Mouse (Mus musculus) neural tube, embryonic 15.5 days (tissue): ENCODE data around the gene Tinagl1. TPM values are rescaled to one million over a fixed set of nuclear protein-coding genes. Genes with fewer than 3 reads are reported as not detected.

Experiments used
- ATAC-seq: fragments of 200-750 bp; cut with Nextera tagmentation; 2 replicates; pipeline ENCODE4 v1.8.0; 2017; ENCODE audit warnings: mild to moderate bottlenecking, moderate TSS enrichment, moderate library complexity; ENCODE audit not compliant: low FRiP score
- H3K27ac ChIP-seq: fragments of 300-500 bp; sonication (generic); replicated peaks from 2 replicates; pipeline ENCODE4 v1.5.1; 2015; ENCODE audit warnings: mild to moderate bottlenecking, inconsistent platforms
- H3K27me3 ChIP-seq: fragments of 300-500 bp; sonication (generic); replicated peaks from 2 replicates; pipeline ENCODE4 v1.6.1; 2015; ENCODE audit warnings: inconsistent platforms
- H3K36me3 ChIP-seq: fragments of 300-500 bp; sonication (generic); 2 replicates; pipeline ENCODE4 v1.6.1; 2015; ENCODE audit warnings: inconsistent platforms
- H3K4me1 ChIP-seq: fragments of 300-500 bp; sonication (generic); 2 replicates; pipeline ENCODE4 v1.6.1; 2015; ENCODE audit warnings: inconsistent platforms
- H3K4me2 ChIP-seq: fragments of 300-500 bp; sonication (generic); 2 replicates; pipeline ENCODE4 v1.6.1; 2015; ENCODE audit warnings: inconsistent platforms, mild to moderate bottlenecking, moderate library complexity
- H3K4me3 ChIP-seq: fragments of 300-500 bp; sonication (generic); replicated peaks from 2 replicates; pipeline ENCODE4 v1.5.1; 2015; ENCODE audit warnings: mild to moderate bottlenecking, inconsistent platforms
- H3K9ac ChIP-seq: fragments of 300-500 bp; sonication (generic); replicated peaks from 2 replicates; pipeline ENCODE4 v1.6.1; 2015; ENCODE audit warnings: mild to moderate bottlenecking, inconsistent platforms
- H3K9me3 ChIP-seq: fragments of 300-500 bp; sonication (generic); replicated peaks from 2 replicates; pipeline ENCODE4 v1.6.1; 2016; ENCODE audit warnings: inconsistent platforms
- WGBS: fragments of 180-500 bp; shearing (Covaris S2); methylation state at CpG from one replicate; pipeline ENCODE4 v1.1.7; 2015; ENCODE audit warnings: mixed read lengths; 5-methylcytosine and 5-hydroxymethylcytosine counted together
- polyA plus RNA-seq: library from polyadenylated mRNA; unstranded; fragments of >200 nt; fragmentation: Nextera tagmentation; extraction: Ambion mirVana; gene quantifications from 2 replicates; pipeline ENCODE4 v1.2.1, GENCODE M21; 2015

The Tinagl1 gene
- polyA plus RNA-seq, 1 experiment from 2014 or later: 4.1 TPM

DNA sequence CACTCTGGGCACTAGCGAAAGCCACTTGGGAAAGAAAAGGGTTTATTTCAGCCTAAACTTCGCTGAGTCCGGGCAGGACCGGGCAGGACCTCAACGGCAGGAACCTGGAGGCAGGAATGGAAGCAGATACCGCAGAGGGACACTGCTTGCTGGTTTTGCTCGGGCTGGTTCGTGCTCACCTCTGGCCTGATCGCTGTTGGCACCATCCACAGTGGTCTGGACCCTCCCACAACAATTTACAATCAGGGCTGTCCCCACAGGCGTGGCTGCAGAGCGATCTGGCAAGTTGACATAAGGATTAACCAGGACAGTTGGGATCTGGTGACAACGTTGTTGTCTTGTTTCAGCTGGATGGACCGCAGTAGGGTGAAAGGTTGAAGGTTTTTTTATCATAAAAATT, 21.0 kb upstream of the Tinagl1 start:
- Histone ChIP-seq H3K9me3 (no peaks in the 10 kb centered on the region), H3K4me2 (no peak overlapping the region), H3K36me3 (no peaks in the 10 kb centered on the region), H3K4me3 (no peak overlapping the region), H3K27me3 (peaks cover 8% of the 10 kb centered on the region), H3K27ac (no peak overlapping the region), H3K9ac (no peak overlapping the region), H3K4me1 (peaks cover 14% of the 10 kb centered on the region)
- ATAC-seq: no peak
- 71% methylated on average over 13 of the region's 13 CpGs for WGBS

DNA sequence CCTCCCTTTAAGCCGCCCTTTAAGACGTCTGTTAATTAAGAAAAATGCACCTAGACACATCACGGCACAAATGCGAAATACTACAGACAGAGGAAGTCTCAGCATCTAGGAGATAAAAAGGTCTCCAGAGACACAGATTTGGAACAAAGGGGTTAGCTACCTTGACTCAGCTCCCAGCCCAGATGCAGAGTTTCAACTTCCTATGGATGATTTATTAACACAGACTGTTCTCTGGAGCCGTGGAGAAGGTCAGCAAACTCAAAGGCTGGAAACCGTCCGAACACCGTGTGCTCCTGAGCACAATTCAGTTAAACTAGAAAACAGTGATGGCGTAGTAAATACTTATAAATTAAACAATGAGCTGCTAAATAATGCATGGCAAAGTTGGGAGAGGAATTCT, 17.3 kb upstream of the Tinagl1 start:
- 38% methylated on average over 9 of the region's 9 CpGs for WGBS
- no peak overlapping the region for H3K27ac ChIP-seq

DNA sequence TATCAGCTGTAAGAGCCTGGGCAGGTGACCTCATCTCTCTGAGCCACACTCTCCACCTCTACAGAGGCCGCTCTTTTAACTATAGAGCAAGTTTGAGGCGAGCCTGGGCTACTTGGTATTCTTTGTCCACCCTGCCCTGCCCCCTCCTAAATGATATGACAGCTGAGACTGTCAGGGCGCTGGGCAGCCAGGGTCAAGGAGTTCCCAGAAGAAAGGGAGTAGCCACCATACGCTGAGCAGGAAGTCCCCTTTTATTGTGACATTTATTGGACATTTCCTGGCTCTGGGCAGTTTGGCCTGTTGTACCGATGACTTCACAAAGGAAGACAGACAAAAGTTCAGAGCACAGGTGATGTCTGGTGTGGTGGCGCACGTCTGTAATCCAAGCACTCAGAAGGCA, 14.7 kb upstream of the Tinagl1 start:
- no peak for ATAC-seq
- Histone ChIP-seq H3K27ac (no peak overlapping the region), H3K4me1 (peaks cover 3% of the 10 kb centered on the region; the same call in 1 of the 2 replicates), H3K4me2 (no peak overlapping the region), H3K9me3 (no peaks in the 10 kb centered on the region), H3K27me3 (no peaks in the 10 kb centered on the region), H3K36me3 (no peaks in the 10 kb centered on the region), H3K4me3 (no peak overlapping the region), H3K9ac (no peak overlapping the region)
- WGBS: 59% methylated on average over 7 of the region's 7 CpGs

More for the DNA sequence above, 17.3 kb upstream of the Tinagl1 start:
- no peak overlapping the region for H3K9ac ChIP-seq
- no peak overlapping the region for H3K4me2 ChIP-seq
- H3K27me3 ChIP-seq: no peaks in the 10 kb centered on the region
- no peaks in the 10 kb centered on the region for H3K9me3 ChIP-seq
- no peak for ATAC-seq
- H3K4me1 ChIP-seq: peaks cover 7% of the 10 kb centered on the region; the same call in 1 of the 2 replicates
- H3K36me3 ChIP-seq: no peaks in the 10 kb centered on the region
- H3K4me3 ChIP-seq: no peak overlapping the region

DNA sequence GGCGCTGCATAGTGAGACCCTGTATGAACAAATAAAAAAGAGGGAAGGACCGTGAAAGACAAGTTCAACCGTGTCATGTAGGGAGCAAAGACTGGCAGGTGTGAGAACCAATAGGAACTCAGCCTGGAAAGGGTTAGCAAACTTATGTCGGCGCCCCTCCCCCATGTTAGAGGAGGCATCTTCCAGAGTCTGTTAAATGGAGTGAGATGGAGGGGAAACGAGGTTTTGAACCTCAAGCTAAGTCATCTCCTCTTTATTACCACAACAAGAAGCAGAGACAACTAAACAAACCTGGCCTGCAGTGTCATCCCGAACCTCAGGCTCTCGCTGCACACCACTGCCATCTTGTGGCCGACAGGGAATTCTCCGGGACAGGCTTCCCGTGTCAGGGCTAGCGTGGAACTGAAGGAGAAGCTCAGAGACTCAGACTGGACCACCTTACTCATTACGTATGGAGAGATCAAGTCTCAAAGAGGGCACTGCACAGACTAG, 13.9 kb upstream of the Tinagl1 start:
- Histone ChIP-seq H3K36me3 (no peaks in the 10 kb centered on the region), H3K4me2 (peak overlapping the region; percentile 46), H3K27ac (no peak overlapping the region), H3K9ac (no peak overlapping the region), H3K27me3 (no peaks in the 10 kb centered on the region; the same call in 1 of the 2 replicates), H3K4me3 (peak overlapping the region; percentile 23; the same call in 1 of the 2 replicates), H3K4me1 (peaks cover 3% of the 10 kb centered on the region; the same call in 1 of the 2 replicates), H3K9me3 (no peaks in the 10 kb centered on the region)
- 3% methylated on average over 13 of the region's 13 CpGs for WGBS
- peak; percentile 68 for ATAC-seq

DNA sequence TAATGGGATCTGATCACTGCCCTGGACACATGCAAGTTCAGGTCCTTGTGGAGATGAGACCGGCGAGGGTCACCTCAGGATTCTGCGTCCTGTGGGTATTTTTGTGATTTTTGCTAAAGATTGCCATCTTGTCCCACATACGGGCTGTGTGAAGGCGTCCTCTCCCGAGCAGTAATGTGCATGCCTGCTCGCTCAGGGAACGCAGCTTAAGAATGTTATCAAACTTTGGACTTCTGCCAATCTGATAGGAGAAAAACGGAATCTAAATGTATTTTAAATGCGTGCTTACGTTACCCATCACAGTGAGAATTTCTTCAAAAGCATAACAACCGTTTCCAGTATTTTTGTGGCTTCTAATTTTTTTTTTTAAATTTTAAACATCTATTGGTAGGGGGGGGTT, 12.0 kb upstream of the Tinagl1 start:
- Histone ChIP-seq H3K9me3 (no peaks in the 10 kb centered on the region), H3K27me3 (no peaks in the 10 kb centered on the region; the same call in 1 of the 2 replicates), H3K4me2 (no peak overlapping the region), H3K36me3 (no peaks in the 10 kb centered on the region), H3K4me3 (no peak overlapping the region), H3K9ac (no peak overlapping the region), H3K4me1 (peaks cover 3% of the 10 kb centered on the region; the same call in 1 of the 2 replicates), H3K27ac (no peak overlapping the region)
- ATAC-seq: no peak
- 76% methylated on average over 12 of the region's 12 CpGs for WGBS

DNA sequence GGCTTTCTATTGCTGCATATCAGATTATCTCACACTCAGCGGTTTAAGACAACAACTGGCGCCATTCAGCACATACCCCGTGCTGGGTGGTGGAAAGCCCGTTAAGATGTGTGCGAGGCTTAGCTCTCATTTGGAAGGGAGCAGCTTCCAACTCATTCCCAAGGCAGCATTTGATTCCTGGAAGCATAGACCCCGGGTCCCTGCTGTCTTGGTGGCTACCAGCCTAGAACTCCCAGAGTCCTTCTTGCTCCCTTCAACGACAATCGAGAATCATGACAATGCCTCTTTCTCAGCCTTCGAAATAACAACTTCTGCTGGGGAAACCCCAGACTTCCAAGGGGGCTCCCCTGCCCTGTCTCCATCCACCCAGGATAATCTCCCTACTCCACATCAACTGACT, 11.5 kb upstream of the Tinagl1 start:
- H3K27me3 ChIP-seq: no peaks in the 10 kb centered on the region; the same call in 1 of the 2 replicates
- H3K36me3 ChIP-seq: no peaks in the 10 kb centered on the region
- H3K9me3 ChIP-seq: no peaks in the 10 kb centered on the region
- H3K4me3 ChIP-seq: no peak overlapping the region
- H3K4me2 ChIP-seq: no peak overlapping the region
- H3K27ac ChIP-seq: no peak overlapping the region
- no peak for ATAC-seq
- H3K9ac ChIP-seq: no peak overlapping the region
- peaks cover 3% of the 10 kb centered on the region; the same call in 1 of the 2 replicates for H3K4me1 ChIP-seq
- 81% methylated on average over 9 of the region's 9 CpGs for WGBS

DNA sequence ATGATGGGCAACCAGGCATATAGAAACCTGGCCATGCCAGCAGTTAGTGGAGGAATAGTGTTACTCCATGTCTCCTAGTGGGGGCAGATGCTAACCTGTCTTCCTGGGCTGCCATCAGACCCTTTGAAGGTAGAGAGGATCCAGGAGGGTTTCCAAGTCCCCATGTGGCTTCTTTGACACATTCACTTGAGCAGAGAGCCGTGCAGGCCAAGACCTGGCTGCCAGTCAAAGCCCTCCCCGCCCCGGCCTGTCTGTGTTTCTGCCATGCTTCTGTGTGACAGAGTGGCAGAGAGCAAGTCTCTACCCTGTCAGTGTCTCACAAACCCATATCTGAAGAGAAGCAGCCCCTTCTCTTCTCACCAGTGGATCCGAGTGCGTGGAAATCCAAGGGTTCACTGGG, 9.0 kb upstream of the Tinagl1 start:
- WGBS: 82% methylated on average over 5 of the region's 5 CpGs
- ATAC-seq: no peak
- H3K4me2 ChIP-seq: no peak overlapping the region
- peaks cover 3% of the 10 kb centered on the region; the same call in 1 of the 2 replicates for H3K4me1 ChIP-seq
- no peaks in the 10 kb centered on the region for H3K36me3 ChIP-seq
- H3K9ac ChIP-seq: no peak overlapping the region
- H3K4me3 ChIP-seq: no peak overlapping the region
- H3K9me3 ChIP-seq: no peaks in the 10 kb centered on the region
- peaks cover 6% of the 10 kb centered on the region for H3K27me3 ChIP-seq
- H3K27ac ChIP-seq: no peak overlapping the region

DNA sequence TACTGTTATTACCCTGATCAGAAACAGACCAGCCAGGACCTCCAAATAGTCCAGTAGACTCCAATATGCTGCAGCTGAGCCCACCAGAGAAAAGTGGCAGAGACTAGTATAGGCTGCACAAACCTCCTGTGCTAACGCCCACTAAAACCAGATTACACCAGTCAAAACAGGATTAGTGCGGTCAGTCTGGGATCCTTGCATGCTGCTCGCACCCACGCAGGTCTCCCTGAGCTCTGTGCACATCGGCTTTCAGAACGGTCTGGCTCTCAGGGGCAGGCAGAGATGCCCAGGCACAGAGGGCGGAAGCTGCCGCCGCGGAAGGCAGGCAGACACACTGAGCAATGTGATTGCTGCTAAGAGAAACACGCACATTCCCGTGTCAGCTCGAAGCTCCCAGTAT, 8.1 kb upstream of the Tinagl1 start:
- Histone ChIP-seq H3K4me2 (no peak overlapping the region), H3K27me3 (peaks cover 6% of the 10 kb centered on the region), H3K9me3 (no peaks in the 10 kb centered on the region), H3K27ac (no peak overlapping the region), H3K36me3 (no peaks in the 10 kb centered on the region), H3K4me1 (no peaks in the 10 kb centered on the region), H3K9ac (no peak overlapping the region), H3K4me3 (no peak overlapping the region)
- 88% methylated on average over 13 of the region's 13 CpGs for WGBS
- ATAC-seq: no peak

DNA sequence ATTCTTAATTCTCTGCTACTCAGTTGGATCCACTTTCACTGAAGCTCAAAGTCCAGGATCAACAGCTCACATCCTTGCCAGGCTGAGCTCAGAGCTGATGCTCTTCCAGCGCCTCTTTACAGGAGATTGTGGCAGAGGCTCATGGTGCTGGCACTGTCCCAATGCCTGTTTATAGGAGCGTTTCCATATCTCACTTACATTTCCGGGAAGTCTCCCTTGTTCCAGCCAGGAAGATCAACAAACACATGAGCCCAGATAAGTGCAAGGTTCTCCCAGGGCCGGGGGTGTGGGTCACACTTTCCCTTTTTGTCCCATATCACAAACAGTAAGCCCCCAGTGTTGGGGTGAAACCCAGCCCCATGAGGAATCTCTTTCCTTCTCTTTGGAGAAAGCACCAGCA, 7.0 kb upstream of the Tinagl1 start:
- H3K27me3 ChIP-seq: peaks cover 6% of the 10 kb centered on the region
- no peak overlapping the region for H3K27ac ChIP-seq
- H3K4me2 ChIP-seq: no peak overlapping the region
- H3K4me3 ChIP-seq: no peak overlapping the region
- H3K9me3 ChIP-seq: no peaks in the 10 kb centered on the region
- H3K9ac ChIP-seq: no peak overlapping the region
- no peak for ATAC-seq
- H3K4me1 ChIP-seq: no peaks in the 10 kb centered on the region
- 78% methylated on average over 4 of the region's 4 CpGs for WGBS
- no peaks in the 10 kb centered on the region for H3K36me3 ChIP-seq

DNA sequence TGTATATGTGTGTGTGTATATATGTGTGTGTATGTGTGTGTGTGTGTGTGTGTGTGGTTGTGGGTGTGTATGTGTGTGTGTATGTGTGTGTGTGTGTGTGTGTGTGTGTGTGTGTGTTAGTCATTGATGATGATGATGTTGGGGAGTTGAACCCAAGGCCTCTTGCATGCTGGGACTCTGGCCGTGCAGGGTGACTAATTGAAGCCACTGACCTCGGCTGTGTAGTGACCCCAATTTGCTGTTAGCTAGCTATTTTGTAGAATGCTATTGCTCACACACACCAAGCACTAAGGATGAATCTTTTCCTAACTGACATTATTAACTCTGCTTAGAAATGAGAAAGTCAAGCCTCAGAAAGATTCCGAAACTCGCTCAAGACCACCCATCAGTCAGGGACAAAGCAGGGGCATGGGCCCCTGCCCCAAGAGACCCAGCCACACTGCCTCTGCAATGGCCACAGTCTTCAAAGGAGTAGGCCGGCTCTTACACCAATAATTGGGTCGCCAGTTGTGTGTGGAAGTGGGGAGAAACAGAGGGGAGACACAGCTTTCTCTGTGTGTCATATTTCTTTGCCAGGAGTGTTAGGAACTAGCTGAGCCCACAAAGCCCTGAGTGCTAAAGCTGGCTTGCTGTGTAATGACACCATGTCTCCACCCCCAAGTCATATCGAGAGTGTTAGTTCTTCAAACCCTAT, 6.1 kb upstream of the Tinagl1 start:
- 64% methylated on average over 7 of the region's 7 CpGs for WGBS
- no peak for ATAC-seq
- H3K4me3 ChIP-seq: no peak overlapping the region

DNA sequence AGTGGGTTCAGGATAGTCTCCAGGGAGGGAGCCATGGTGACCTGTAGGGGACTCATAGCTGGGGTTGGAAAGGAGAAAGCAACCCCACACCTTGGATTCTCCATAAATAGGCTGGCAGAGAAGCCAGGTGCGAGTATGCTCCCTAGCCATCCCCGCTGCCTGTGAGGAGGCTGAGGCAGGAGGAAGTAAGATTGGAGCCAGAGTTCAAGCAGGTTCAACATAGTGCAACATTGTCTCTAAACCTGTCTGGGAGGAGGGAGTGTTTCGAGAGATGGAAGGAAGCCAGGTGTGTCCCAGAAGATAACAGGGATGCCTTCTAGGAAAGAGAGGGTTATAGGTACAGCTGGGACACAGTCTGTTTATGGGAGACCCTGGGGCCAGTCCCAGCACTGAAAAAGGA, 5.0 kb upstream of the Tinagl1 start:
- Histone ChIP-seq H3K9me3 (no peaks in the 10 kb centered on the region), H3K4me1 (peaks cover 8% of the 10 kb centered on the region), H3K36me3 (no peaks in the 10 kb centered on the region), H3K4me3 (no peak overlapping the region), H3K27ac (no peak overlapping the region), H3K9ac (no peak overlapping the region), H3K27me3 (peaks cover 20% of the 10 kb centered on the region), H3K4me2 (no peak overlapping the region)
- 90% methylated on average over 3 of the region's 3 CpGs for WGBS
- no peak for ATAC-seq

More for the DNA sequence above, 6.1 kb upstream of the Tinagl1 start:
- Histone ChIP-seq H3K9me3 (no peaks in the 10 kb centered on the region), H3K27me3 (peaks cover 10% of the 10 kb centered on the region), H3K4me2 (no peak overlapping the region), H3K9ac (no peak overlapping the region), H3K4me1 (no peaks in the 10 kb centered on the region), H3K36me3 (no peaks in the 10 kb centered on the region), H3K27ac (no peak overlapping the region)

DNA sequence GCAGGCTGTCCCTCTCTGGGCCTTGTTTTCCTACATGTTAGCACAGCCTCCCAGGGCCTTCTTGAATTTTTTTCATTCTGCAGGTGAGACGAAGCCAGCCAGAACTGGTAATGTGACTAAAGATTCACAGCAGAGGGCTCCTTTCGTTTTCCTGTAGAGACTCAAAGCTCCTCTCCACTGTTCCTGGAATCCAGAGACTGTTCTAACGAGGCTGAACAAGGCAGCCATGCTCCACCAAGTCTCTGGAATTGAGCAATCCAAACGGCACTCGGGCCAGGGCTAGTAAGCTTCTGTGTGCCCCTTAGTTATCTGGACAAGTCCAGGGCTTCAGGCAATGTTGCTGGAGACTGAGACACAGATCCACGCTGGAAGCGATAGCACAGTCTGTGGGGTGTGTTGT, 2.6 kb upstream of the Tinagl1 start:
- no peak for ATAC-seq
- 75% methylated on average over 7 of the region's 7 CpGs for whole genome bisulfite sequencing

More for the DNA sequence above, 2.6 kb upstream of the Tinagl1 start:
- Histone ChIP-seq H3K27me3 (peaks cover 33% of the 10 kb centered on the region), H3K36me3 (no peaks in the 10 kb centered on the region), H3K4me2 (no peak overlapping the region), H3K9ac (no peak overlapping the region), H3K4me1 (peaks cover 18% of the 10 kb centered on the region), H3K27ac (no peak overlapping the region), H3K4me3 (no peak overlapping the region), H3K9me3 (no peaks in the 10 kb centered on the region)
